Mouse (Mus musculus) gastrocnemius, adult 18-20 months (tissue): ENCODE measurements at regions not wholly inside any gene's neighbourhood (a gene's known extent, or its start where the extent isn't known, plus 50 kb on each side); places are given as distances from the start of the nearest gene placed in this dataset.
"Not testable (repeated sequence)": the region's sequence is repeated elsewhere in the genome, so short reads cannot be mapped to it uniquely, and the experiment has no call there.

ENCODE experiments used
- DNase-seq: peaks from one replicate; pipeline ENCODE4 v3.0.0; 2021; ENCODE audit warnings: low spot score

GRCm38 (mm10) chr13:13888847-13889246, 65.4 kb upstream of the B3galnt2 start:
- not testable (repeated sequence) for DNase-seq

- peak; percentile 99 for DNase-seq
Observed at GRCm38 (mm10) chr13:13889297-13890120, 64.8 kb upstream of the B3galnt2 start.

- DNase-seq: not testable (repeated sequence)
Observed at GRCm38 (mm10) chr13:13902186-13902585, 52.1 kb upstream of the B3galnt2 start.
